Mouse (Mus musculus): ENCODE data around the gene Fastk. TPM values are rescaled to one million over a fixed set of nuclear protein-coding genes. Genes with fewer than 3 reads are reported as not detected.
"Not testable (repeated sequence)": the region's sequence is repeated elsewhere in the genome, so short reads cannot be mapped to it uniquely, and the experiment has no call there.

The Fastk gene
- total and polyA plus RNA-seq, 2 experiments from 2014 or later = 97.9 to 174 TPM

DNA sequence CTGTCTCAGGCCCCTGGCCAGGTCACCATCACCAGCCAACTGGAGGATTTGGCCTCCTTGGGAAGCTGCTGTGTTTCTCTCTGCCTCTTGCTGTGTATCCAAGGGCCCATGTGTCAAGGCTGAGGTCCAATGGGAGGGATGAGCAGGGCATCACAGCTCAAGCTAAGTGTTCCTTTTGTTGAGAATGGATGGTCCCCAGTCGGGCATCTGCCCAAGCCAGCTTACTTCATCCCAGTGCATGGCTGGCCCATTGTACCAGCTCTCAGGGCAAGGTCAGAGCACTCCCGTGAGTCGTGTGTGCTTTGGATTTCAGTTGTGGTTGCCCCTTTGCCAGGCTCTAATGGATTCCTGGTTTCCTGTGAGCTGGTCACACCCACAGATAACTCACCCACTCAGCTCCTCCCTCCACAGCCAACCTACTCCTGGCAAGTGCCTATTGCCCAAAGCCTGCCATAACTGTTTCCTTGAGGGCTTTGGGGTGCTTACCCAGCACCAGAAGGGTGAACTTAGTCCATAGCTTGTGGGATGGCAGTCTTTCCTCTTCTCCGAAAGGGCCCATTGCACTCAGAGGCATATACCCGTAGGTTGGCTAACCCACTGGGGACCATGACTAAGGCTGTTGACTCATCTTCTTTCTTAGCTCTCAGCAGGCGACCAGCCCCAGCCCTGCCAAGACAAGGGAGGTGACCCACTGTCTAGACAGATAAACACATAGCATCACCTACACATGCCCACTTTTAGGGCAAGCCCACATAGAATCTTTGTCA lies 40.3 kb downstream of the Fastk start:
- H3K36me3 ChIP-seq (ENCODE audit: insufficient read depth, low read length) = peaks cover 28% of the 10 kb centered on the region
- no peaks in the 10 kb centered on the region for H3K27me3 ChIP-seq (ENCODE audit: insufficient read depth, low read length)
- no peak for TF ChIP-seq CTCF (IDR thresholded peaks at IDR 0.05)
- ATAC-seq (ENCODE audit: low FRiP score) (no peak), DNase-seq (ENCODE audit: low spot score) (no peak)
- no peak overlapping the region for H3K4me2 ChIP-seq (ENCODE audit: low read depth, low read length, poor library complexity, severe bottlenecking)
- no peak overlapping the region for H3K9ac ChIP-seq (replicated peaks; ENCODE audit: low read length, poor library complexity, severe bottlenecking)
- no peaks in the 10 kb centered on the region for H3K4me1 ChIP-seq (ENCODE audit: insufficient read depth, low read length)
- no peak overlapping the region for H3K4me3 ChIP-seq (ENCODE audit: low read depth, low read length)
- WGBS = 80% methylated on average over 6 of the region's 6 CpGs
- H3K27ac ChIP-seq (ENCODE audit: low read depth, low read length) = no peak overlapping the region
- no peaks in the 10 kb centered on the region for H3K9me3 ChIP-seq (ENCODE audit: low read length)

DNA sequence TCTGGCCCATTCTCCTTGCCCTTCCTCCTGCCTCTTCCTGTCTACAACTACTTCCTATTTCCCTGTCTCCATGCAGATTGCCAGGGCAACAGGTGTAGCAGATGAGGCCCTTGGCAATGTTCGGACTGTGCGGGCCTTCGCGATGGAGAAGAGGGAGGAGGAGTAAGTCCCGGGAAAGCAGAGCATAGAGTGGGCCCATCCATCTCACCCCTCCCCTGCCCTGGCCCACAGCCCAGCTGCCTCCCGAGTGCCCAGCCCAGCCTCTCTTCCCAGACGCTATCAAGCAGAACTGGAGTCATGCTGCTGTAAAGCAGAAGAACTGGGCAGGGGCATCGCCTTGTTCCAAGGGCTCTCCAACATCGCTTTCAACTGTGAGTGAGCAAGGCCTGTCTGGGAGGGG lies 43.1 kb downstream of the Fastk start:
- Histone ChIP-seq H3K4me3 (ENCODE audit: low read depth, low read length) (no peak overlapping the region), H3K4me2 (ENCODE audit: low read depth, low read length, poor library complexity, severe bottlenecking) (no peak overlapping the region), H3K4me1 (ENCODE audit: insufficient read depth, low read length) (no peaks in the 10 kb centered on the region), H3K9me3 (ENCODE audit: low read length) (no peaks in the 10 kb centered on the region), H3K36me3 (ENCODE audit: insufficient read depth, low read length) (peaks cover 29% of the 10 kb centered on the region), H3K27ac (ENCODE audit: low read depth, low read length) (no peak overlapping the region), H3K9ac (replicated peaks; ENCODE audit: low read length, poor library complexity, severe bottlenecking) (no peak overlapping the region), H3K27me3 (ENCODE audit: insufficient read depth, low read length) (no peaks in the 10 kb centered on the region)
- 74% methylated on average over 9 of the region's 9 CpGs for WGBS
- ATAC-seq (ENCODE audit: low FRiP score) (peak; percentile 8; the same call in 1 of the 2 replicates), DNase-seq (ENCODE audit: low spot score) (peak; percentile 59)
- no peak for TF ChIP-seq CTCF (IDR thresholded peaks at IDR 0.05)

DNA sequence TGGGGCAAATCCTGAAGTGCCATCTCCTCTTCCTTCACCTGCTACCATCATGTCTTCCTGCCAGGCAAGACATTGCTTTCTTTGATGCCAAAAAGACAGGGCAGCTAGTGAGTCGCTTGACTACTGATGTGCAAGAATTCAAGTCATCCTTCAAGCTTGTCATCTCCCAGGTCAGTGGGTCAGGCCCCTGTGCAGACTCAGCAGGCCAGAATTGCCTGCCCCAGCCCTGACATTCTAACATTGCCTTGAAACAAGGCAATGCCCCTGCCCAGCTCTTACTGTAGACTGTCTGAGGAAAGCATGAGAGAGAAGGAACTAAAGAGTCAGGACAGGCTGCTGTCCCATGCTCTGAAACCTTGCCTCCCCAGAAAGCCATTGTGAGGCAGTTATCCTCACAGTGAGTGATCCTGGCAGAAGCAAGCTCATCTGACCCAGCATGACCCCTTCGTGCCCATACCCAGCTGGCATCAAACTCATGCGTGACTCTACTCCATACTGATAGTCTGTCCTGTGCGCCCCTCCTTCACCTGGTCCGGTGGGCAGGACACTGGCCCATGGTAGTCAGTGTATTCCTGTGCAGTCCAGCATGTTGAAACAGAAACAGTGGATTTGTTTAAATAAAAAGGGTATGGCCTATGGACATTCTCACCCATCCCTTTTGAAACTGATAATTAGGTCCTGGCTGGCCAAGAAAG lies 44.0 kb downstream of the Fastk start:
- TF ChIP-seq CTCF (IDR thresholded peaks at IDR 0.05) = no peak
- DNase-seq (ENCODE audit: low spot score) (no peak), ATAC-seq (ENCODE audit: low FRiP score) (peak; percentile 28; the same call in 1 of the 2 replicates)
- Histone ChIP-seq H3K27me3 (ENCODE audit: insufficient read depth, low read length) (no peaks in the 10 kb centered on the region), H3K4me1 (ENCODE audit: insufficient read depth, low read length) (no peaks in the 10 kb centered on the region), H3K9me3 (ENCODE audit: low read length) (no peaks in the 10 kb centered on the region), H3K4me3 (ENCODE audit: low read depth, low read length) (no peak overlapping the region), H3K27ac (ENCODE audit: low read depth, low read length) (no peak overlapping the region), H3K9ac (replicated peaks; ENCODE audit: low read length, poor library complexity, severe bottlenecking) (no peak overlapping the region), H3K4me2 (ENCODE audit: low read depth, low read length, poor library complexity, severe bottlenecking) (no peak overlapping the region), H3K36me3 (ENCODE audit: insufficient read depth, low read length) (peaks cover 29% of the 10 kb centered on the region)
- 95% methylated on average over 5 of the region's 5 CpGs for WGBS

DNA sequence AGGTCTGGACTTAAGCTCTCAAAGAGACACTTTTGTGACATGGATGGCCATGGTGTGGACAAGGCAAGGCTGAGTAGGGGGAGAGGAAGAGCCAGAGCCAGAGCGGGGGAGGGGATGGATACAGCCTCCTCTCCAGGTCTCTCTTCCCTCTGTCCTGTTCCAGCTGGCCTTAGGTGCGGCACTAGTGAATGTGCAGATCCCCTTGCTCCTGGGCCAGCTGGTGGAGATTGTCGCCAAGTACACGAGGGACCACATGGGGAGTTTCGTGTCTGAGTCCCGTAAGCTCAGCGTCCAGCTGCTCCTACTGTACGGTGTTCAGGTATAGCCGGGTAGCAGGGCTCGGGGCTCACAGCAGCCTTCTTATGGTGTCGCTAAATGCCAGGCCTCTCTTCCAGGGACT lies 44.7 kb downstream of the Fastk start:
- no peak for ATAC-seq (ENCODE audit: low FRiP score)

DNA sequence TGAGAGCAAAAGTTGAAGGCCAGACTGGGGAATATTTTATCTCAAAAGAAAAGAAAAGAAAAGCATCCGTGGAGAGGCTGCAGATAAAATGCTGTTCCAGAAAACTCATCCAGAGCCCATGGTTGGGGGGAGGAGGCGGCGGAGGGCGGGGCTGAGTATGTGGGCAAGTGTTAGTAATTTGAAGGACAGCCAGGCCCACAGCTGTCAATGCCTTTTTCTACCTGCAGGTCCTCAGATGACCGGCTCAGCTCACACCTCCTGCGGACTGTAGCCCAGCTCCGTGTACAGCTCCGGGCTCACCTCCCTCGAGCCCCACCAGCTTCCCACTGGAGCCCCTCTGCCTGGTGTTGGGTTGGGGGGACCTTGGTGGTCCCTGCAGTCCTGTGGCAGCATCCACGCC lies 45.4 kb downstream of the Fastk start:
- H3K27ac ChIP-seq (ENCODE audit: low read depth, low read length) = no peak overlapping the region
- ATAC-seq (ENCODE audit: low FRiP score) = no peak

More for the DNA sequence above, 44.7 kb downstream of the Fastk start:
- H3K9me3 ChIP-seq (ENCODE audit: low read length) = no peaks in the 10 kb centered on the region
- DNase-seq (ENCODE audit: low spot score) = no peak
- no peaks in the 10 kb centered on the region for H3K27me3 ChIP-seq (ENCODE audit: insufficient read depth, low read length)
- 92% methylated on average over 11 of the region's 11 CpGs for WGBS
- H3K9ac ChIP-seq (replicated peaks; ENCODE audit: low read length, poor library complexity, severe bottlenecking) = no peak overlapping the region
- no peak for TF ChIP-seq CTCF (IDR thresholded peaks at IDR 0.05)
- H3K4me1 ChIP-seq (ENCODE audit: insufficient read depth, low read length) = no peaks in the 10 kb centered on the region
- H3K36me3 ChIP-seq (ENCODE audit: insufficient read depth, low read length) = peaks cover 29% of the 10 kb centered on the region
- no peak overlapping the region for H3K4me2 ChIP-seq (ENCODE audit: low read depth, low read length, poor library complexity, severe bottlenecking)
- no peak overlapping the region for H3K4me3 ChIP-seq (ENCODE audit: low read depth, low read length)
- no peak overlapping the region for H3K27ac ChIP-seq (ENCODE audit: low read depth, low read length)

DNA sequence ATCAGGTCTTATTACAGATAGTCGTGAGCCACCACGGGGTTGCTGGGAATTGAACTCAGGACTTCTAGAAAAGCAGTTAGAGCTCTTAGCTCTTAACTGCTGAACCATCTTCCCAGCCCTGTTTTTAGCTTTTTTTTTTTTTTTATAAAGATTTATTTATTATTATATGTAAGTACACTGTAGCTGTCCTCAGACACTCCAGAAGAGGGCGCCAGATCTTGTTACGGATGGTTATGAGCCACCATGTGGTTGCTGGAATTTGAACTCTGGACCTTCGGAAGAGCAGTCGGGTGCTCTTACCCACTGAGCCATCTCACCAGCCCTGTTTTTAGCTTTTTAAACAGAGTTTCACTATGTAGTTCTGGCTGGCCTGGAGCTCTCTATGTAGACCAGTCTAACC lies 48.8 kb downstream of the Fastk start:
- TF ChIP-seq CTCF (IDR thresholded peaks at IDR 0.05) = peak; percentile 18; the same call in 1 of the 2 replicates
- 91% methylated on average over 6 of the region's 6 CpGs for WGBS
- not testable (repeated sequence) for H3K36me3 ChIP-seq (ENCODE audit: insufficient read depth, low read length); H3K4me3 ChIP-seq (ENCODE audit: low read depth, low read length); H3K27ac ChIP-seq (ENCODE audit: low read depth, low read length); H3K9me3 ChIP-seq (ENCODE audit: low read length); H3K4me1 ChIP-seq (ENCODE audit: insufficient read depth, low read length); H3K4me2 ChIP-seq (ENCODE audit: low read depth, low read length, poor library complexity, severe bottlenecking); H3K27me3 ChIP-seq (ENCODE audit: insufficient read depth, low read length); H3K9ac ChIP-seq (replicated peaks; ENCODE audit: low read length, poor library complexity, severe bottlenecking); ATAC-seq (ENCODE audit: low FRiP score); DNase-seq (ENCODE audit: low spot score)

More for the DNA sequence above, 45.4 kb downstream of the Fastk start:
- Histone ChIP-seq H3K27me3 (ENCODE audit: insufficient read depth, low read length) (no peaks in the 10 kb centered on the region), H3K9me3 (ENCODE audit: low read length) (no peaks in the 10 kb centered on the region), H3K4me1 (ENCODE audit: insufficient read depth, low read length) (no peaks in the 10 kb centered on the region), H3K36me3 (ENCODE audit: insufficient read depth, low read length) (peaks cover 26% of the 10 kb centered on the region), H3K4me3 (ENCODE audit: low read depth, low read length) (no peak overlapping the region), H3K4me2 (ENCODE audit: low read depth, low read length, poor library complexity, severe bottlenecking) (no peak overlapping the region), H3K9ac (replicated peaks; ENCODE audit: low read length, poor library complexity, severe bottlenecking) (no peak overlapping the region)
- DNase-seq (ENCODE audit: low spot score) = no peak
- WGBS = 90% methylated on average over 10 of the region's 10 CpGs
- no peak for TF ChIP-seq CTCF (IDR thresholded peaks at IDR 0.05)
